Mouse (Mus musculus) kidney, postnatal 0 days (tissue): ENCODE measurements around the gene Gm20806. TPM values are rescaled to one million over a fixed set of nuclear protein-coding genes. Genes with fewer than 3 reads are reported as not detected.
"Not testable (repeated sequence)": the region's sequence is repeated elsewhere in the genome, so short reads cannot be mapped to it uniquely, and the experiment has no call there.

Experiments used
- ATAC-seq: fragments of 200-750 bp; cut with Nextera tagmentation; replicated peaks from 2 replicates; pipeline ENCODE4 v1.8.0; 2017; ENCODE audit warnings: low read depth, moderate number of reproducible peaks, moderate TSS enrichment, moderate library complexity; ENCODE audit not compliant: low FRiP score
- DNase-seq: peaks from one replicate; pipeline ENCODE4 v3.0.0-alpha.2; 2016; ENCODE audit warnings: low spot score
- H3K27ac ChIP-seq: fragments of 300-500 bp; sonication (generic); 2 replicates; pipeline ENCODE4 v1.5.1; 2014; ENCODE audit warnings: mild to moderate bottlenecking
- H3K27me3 ChIP-seq: fragments of 300-500 bp; sonication (generic); 2 replicates; pipeline ENCODE4 v1.6.1; 2014; ENCODE audit warnings: low read length, mixed read lengths; ENCODE audit not compliant: insufficient read depth
- H3K36me3 ChIP-seq: fragments of 300-500 bp; sonication (generic); 2 replicates; pipeline ENCODE4 v1.6.1; 2014; ENCODE audit warnings: low read length, mixed read lengths; ENCODE audit not compliant: insufficient read depth
- H3K4me1 ChIP-seq: fragments of 300-500 bp; sonication (generic); replicated peaks from 2 replicates; pipeline ENCODE4 v1.6.1; 2014; ENCODE audit warnings: antibody characterized with exemption, low read length, mixed read lengths; ENCODE audit not compliant: insufficient read depth
- H3K4me2 ChIP-seq: fragments of 300-500 bp; sonication (generic); 2 replicates; pipeline ENCODE4 v1.6.1; 2014; ENCODE audit warnings: mild to moderate bottlenecking, low read length, moderate library complexity, mixed read lengths
- H3K4me3 ChIP-seq: fragments of 300-500 bp; sonication (generic); replicated peaks from 2 replicates; pipeline ENCODE4 v1.5.1; 2014; ENCODE audit warnings: low read depth, low read length
- H3K9ac ChIP-seq: fragments of 300-500 bp; sonication (generic); 2 replicates; pipeline ENCODE4 v1.6.1; 2014; ENCODE audit warnings: low read depth, low read length
- H3K9me3 ChIP-seq: fragments of 300-500 bp; sonication (generic); replicated peaks from 2 replicates; pipeline ENCODE4 v1.6.1; 2016; ENCODE audit warnings: low read length, inconsistent platforms, mixed read lengths
- WGBS: fragments of 180-500 bp; shearing (Covaris S2); extraction: QIAGEN DNeasy Blood & Tissue Kit; methylation state at CpG from one replicate; pipeline ENCODE4 v1.1.7; 2014; 5-methylcytosine and 5-hydroxymethylcytosine counted together
- polyA plus RNA-seq: library from polyadenylated mRNA; unstranded; fragments of >200 nt; fragmentation: Nextera tagmentation; extraction: Ambion mirVana; gene quantifications from 2 replicates; pipeline ENCODE4 v1.2.1, GENCODE M21; 2015

Gene Gm20806
- polyA plus RNA-seq: not detected in 2 replicates

DNA sequence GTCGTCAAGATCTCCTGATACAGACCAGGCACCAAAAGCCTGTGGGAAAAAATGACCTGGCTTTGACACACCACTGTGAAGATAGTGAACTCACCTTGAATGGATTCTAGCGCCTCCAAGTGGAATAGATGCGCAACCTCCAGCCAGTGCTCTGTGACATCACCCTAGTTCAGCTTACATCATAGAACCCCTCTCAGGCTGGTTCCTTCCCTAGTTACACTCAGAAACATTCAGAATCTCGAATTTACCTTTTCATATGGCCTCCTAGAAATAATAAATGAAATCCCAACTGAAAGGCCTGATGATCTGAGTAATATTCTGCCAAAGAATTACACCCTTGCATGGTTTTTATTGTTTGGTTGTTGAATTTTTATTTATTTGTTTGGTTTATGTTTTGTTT, at the start of gene Gm20806:
Gene Gm20806 (minus strand): TSS at position 101 of the 400 bp plus-strand sequence.
- H3K9ac ChIP-seq, H3K4me1 ChIP-seq, H3K27me3 ChIP-seq, H3K9me3 ChIP-seq, ATAC-seq, H3K4me3 ChIP-seq, H3K27ac ChIP-seq, DNase-seq, H3K36me3 ChIP-seq, H3K4me2 ChIP-seq: not testable (repeated sequence)
- no CpG with 5 or more reads among the region's 4 CpGs for WGBS
